Mouse (Mus musculus): ENCODE results near the gene Tubb4b.

DNA sequence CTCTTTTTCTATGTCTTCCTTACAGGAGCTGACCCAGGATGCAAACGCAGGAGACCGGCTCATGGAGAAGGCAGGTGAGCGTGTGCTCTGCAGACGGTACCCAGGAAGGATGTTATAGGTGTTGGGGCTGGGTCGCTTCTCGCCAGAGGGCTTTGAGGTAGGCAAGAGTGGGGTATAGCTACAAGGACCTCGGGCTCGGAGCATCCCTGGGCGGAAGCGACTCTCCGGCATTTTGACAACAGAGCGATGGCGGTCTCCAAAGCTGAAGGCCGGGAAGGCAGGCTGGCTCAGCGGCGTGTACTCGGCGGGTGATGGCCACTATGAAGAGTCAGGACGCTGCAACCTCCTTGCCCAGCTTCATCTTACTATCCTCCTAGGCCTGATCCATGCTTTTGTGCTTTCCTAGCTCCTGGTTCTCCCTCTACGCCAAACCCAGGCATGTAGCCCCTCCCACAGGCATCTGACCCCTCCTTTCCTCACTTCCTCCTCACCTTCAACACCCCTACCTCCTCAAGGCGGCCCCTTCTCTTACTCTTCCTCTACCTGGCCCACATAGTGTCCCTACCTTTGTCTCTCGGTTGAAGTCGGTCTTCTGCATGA is 11.1 kb downstream of the Tubb4b start:
- TF ChIP-seq CTCF (IDR thresholded peaks at IDR 0.05; ENCODE audit: control insufficient read depth, insufficient read depth, low read length) = no peak
- TF ChIP-seq POLR2A (IDR thresholded peaks at IDR 0.05; ENCODE audit: borderline replicate concordance, control insufficient read depth, low read depth, low read length) = no peak
